Mouse (Mus musculus) ES-Bruce4 (cell line): Measurements from ENCODE around the gene Mark3.

Source experiments
- CTCF ChIP-seq: IDR thresholded peaks from one replicate; pipeline ENCODE4 v1.8.1; 2011; ENCODE audit warnings: low read depth, low read length
- POLR2A ChIP-seq: IDR thresholded peaks from one replicate; pipeline ENCODE4 v1.8.1; 2011; ENCODE audit warnings: low read length; ENCODE audit not compliant: insufficient read depth

GRCm38 (mm10) chr12:111682003-111682402 lies 107.7 kb downstream of the Mark3 start:
- no peak for TF ChIP-seq CTCF
- TF ChIP-seq POLR2A: no peak
